Mouse (Mus musculus): Measurements from ENCODE around the gene Olfr122. TPM values are rescaled to one million over a fixed set of nuclear protein-coding genes. Genes with fewer than 3 reads are reported as not detected.

The Olfr122 gene
- polyA plus RNA-seq (2015; fragmentation: Nextera tagmentation; extraction: Ambion mirVana) = not detected in 2 replicates

DNA sequence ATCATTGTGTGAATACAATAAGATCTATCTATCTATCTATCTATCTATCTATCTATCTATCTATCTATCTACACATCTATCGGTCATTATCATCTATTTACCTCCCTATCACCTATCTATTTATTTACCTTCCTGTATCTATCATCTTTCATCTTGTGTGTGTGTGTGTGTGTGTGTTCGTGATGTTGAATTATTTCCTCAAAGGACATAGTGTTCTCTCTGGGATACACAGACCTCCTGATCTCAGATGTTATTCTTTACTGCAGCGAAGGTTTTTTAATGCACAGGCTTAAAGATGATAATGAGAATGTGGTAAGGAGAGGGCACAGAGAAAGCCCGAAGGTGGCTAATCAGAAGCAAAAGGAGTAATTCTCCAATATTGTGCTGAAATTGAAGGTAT is at the start of gene Olfr122:
Gene Olfr122 (plus strand): TSS at position 301 of the 400 bp plus-strand sequence.
- no peak for ATAC-seq
- no peak within 1 kb of the TSS for H3K27ac ChIP-seq (ENCODE audit: low read length)
- TF ChIP-seq EP300 (IDR thresholded peaks at IDR 0.05) (no peak), CTCF (IDR thresholded peaks at IDR 0.05) (no peak)
- no peak within 1 kb of the TSS for H3K9ac ChIP-seq (replicated peaks; ENCODE audit: low read depth)
- no peak within 1 kb of the TSS for H3K4me2 ChIP-seq (replicated peaks; ENCODE audit: low read depth, low read length)
- no peaks in the 10 kb centered on the region for H3K27me3 ChIP-seq (replicated peaks; ENCODE audit: insufficient read depth, low read length)
- H3K4me1 ChIP-seq (ENCODE audit: insufficient read depth, low read depth, low read length) = no peaks in the 10 kb centered on the region
- no peaks in the 10 kb centered on the region for H3K36me3 ChIP-seq (ENCODE audit: insufficient read depth, low read length)
- no peak for DNase-seq (ENCODE audit: low spot score)
- no peak within 1 kb of the TSS for H3K4me3 ChIP-seq (ENCODE audit: low read depth, low read length)
- H3K9me3 ChIP-seq (ENCODE audit: low read length) = no peaks in the 10 kb centered on the region
- WGBS = 74% methylated on average over 4 of the region's 4 CpGs

DNA sequence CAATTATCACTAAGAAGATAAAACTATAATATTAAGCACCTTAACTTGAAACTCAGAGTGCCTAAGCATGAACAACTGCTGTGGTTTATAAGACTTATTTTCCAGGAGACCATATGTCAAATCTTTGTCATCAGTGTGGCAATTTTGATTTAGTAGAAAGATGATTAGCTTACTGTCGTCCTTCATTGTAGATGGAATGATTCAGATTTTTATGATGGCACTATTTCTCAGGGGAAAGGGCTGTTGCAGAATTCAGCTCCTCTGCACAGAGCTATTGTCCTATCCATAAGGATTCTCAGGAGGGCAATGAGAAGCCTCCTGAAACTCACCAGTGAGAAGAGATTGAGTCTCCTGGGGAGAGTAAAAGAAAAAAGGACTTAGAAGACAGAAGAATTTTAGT is 46.9 kb upstream of the Olfr122 start, which contains the start of gene Olfr120:
Gene Olfr120 (plus strand): TSS at position 301 of the 400 bp plus-strand sequence.
- H3K4me3 ChIP-seq (ENCODE audit: low read depth, low read length) = no peak within 1 kb of the TSS
- no peak within 1 kb of the TSS for H3K9ac ChIP-seq (replicated peaks; ENCODE audit: low read depth)
- no peaks in the 10 kb centered on the region for H3K9me3 ChIP-seq (ENCODE audit: low read length)
- no peak within 1 kb of the TSS for H3K4me2 ChIP-seq (replicated peaks; ENCODE audit: low read depth, low read length)
- no peak for TF ChIP-seq CTCF (IDR thresholded peaks at IDR 0.05)
- TF ChIP-seq EP300 (IDR thresholded peaks at IDR 0.05) = no peak
- H3K36me3 ChIP-seq (ENCODE audit: insufficient read depth, low read length) = no peaks in the 10 kb centered on the region
- H3K4me1 ChIP-seq (ENCODE audit: insufficient read depth, low read depth, low read length) = no peaks in the 10 kb centered on the region
- no peaks in the 10 kb centered on the region for H3K27me3 ChIP-seq (replicated peaks; ENCODE audit: insufficient read depth, low read length)
- WGBS = 73% methylated on average over 1 of the region's 1 CpGs
- no peak within 1 kb of the TSS for H3K27ac ChIP-seq (ENCODE audit: low read length)
- ATAC-seq = no peak
- DNase-seq (ENCODE audit: low spot score) = no peak

DNA sequence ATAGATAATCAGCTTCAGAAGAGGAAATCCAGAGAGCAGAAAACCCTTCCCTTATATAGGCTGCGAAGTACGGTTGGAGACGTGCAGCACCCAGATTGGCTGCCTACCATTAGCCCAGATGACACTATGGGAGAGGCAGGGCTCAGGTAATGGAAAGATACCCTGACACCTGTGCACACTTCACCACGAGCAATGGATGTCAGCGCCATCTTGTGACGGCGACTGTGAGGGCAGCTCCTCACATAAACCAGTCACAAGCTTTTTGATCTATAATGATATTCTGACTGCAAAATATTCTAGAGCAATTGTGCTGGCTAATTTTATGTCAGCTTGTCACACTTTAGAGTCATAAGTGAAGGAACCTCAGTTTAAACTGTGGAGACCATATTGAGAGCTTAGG is 30.3 kb upstream of the Olfr122 start:
- Histone ChIP-seq H3K27me3 (replicated peaks; ENCODE audit: insufficient read depth, low read length) (no peaks in the 10 kb centered on the region), H3K27ac (ENCODE audit: low read length) (no peak overlapping the region), H3K4me2 (replicated peaks; ENCODE audit: low read depth, low read length) (no peak overlapping the region), H3K9ac (replicated peaks; ENCODE audit: low read depth) (no peak overlapping the region), H3K4me3 (ENCODE audit: low read depth, low read length) (no peak overlapping the region), H3K9me3 (ENCODE audit: low read length) (no peaks in the 10 kb centered on the region), H3K4me1 (ENCODE audit: insufficient read depth, low read depth, low read length) (no peaks in the 10 kb centered on the region), H3K36me3 (ENCODE audit: insufficient read depth, low read length) (no peaks in the 10 kb centered on the region)
- ATAC-seq (no peak), DNase-seq (ENCODE audit: low spot score) (no peak)
- 49% methylated on average over 7 of the region's 7 CpGs for WGBS
- no peak for TF ChIP-seq EP300 (IDR thresholded peaks at IDR 0.05)
- TF ChIP-seq CTCF (IDR thresholded peaks at IDR 0.05) = no peak

DNA sequence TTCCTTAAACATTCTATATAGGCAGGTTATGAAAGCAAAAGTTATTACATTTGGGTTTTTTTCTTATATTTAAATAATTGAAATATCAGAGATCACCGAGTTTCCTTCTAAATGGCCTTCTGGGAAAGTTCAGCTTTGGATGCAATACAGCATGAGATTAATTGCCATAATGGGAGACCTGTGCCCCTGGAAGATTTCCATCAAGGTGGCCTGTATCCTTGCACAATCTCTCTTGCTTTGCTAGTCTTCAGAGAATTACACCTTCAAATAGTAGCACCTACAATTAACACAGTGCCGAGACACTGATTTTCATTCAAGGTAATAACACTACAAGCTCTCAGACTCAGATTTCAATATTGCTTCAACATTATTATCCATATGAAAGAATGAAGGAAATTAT is 24.8 kb downstream of the Olfr122 start, which contains the start of gene Olfr123:
Gene Olfr123 (plus strand): TSS at position 301 of the 400 bp plus-strand sequence.
- H3K9ac ChIP-seq (replicated peaks; ENCODE audit: low read depth) = no peak within 1 kb of the TSS
- DNase-seq (ENCODE audit: low spot score) (no peak), ATAC-seq (no peak)
- WGBS = 88% methylated on average over 2 of the region's 2 CpGs
- no peaks in the 10 kb centered on the region for H3K9me3 ChIP-seq (ENCODE audit: low read length)
- no peaks in the 10 kb centered on the region for H3K4me1 ChIP-seq (ENCODE audit: insufficient read depth, low read depth, low read length)
- H3K4me3 ChIP-seq (ENCODE audit: low read depth, low read length) = no peak within 1 kb of the TSS
- H3K27ac ChIP-seq (ENCODE audit: low read length) = no peak within 1 kb of the TSS
- no peak within 1 kb of the TSS for H3K4me2 ChIP-seq (replicated peaks; ENCODE audit: low read depth, low read length)
- H3K36me3 ChIP-seq (ENCODE audit: insufficient read depth, low read length) = no peaks in the 10 kb centered on the region
- no peak for TF ChIP-seq CTCF (IDR thresholded peaks at IDR 0.05)
- no peak for TF ChIP-seq EP300 (IDR thresholded peaks at IDR 0.05)
- H3K27me3 ChIP-seq (replicated peaks; ENCODE audit: insufficient read depth, low read length) = no peaks in the 10 kb centered on the region

DNA sequence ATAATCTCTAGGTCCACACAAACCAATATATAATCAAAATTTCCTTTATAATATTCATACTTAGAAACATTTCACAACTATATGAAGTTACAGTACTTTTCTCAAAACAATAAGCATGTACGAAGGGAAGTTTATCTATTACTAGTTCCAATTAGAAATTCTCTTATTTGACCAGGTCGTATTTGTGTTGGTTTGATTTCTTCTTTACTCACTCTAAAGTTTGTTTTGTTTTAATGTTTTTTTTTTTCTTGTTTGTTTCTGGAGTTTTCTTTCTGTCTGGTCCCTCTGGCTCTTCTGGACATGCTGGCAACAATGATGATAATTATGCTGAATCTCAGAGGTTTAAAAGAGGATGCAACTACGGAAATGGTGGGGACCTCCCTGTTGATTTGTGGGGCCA is 31.2 kb downstream of the Olfr122 start, which contains the start of gene Olfr124:
Gene Olfr124 (plus strand): TSS at position 301 of the 400 bp plus-strand sequence.
- H3K4me3 ChIP-seq (ENCODE audit: low read depth, low read length) = no peak within 1 kb of the TSS
- 80% methylated on average over 3 of the region's 3 CpGs for WGBS

More for the DNA sequence above, 31.2 kb downstream of the Olfr122 start, which contains the start of gene Olfr124:
- no peaks in the 10 kb centered on the region for H3K27me3 ChIP-seq (replicated peaks; ENCODE audit: insufficient read depth, low read length)
- H3K9me3 ChIP-seq (ENCODE audit: low read length) = no peaks in the 10 kb centered on the region
- no peak for TF ChIP-seq CTCF (IDR thresholded peaks at IDR 0.05)
- no peak for TF ChIP-seq EP300 (IDR thresholded peaks at IDR 0.05)
- no peak within 1 kb of the TSS for H3K27ac ChIP-seq (ENCODE audit: low read length)
- no peak within 1 kb of the TSS for H3K9ac ChIP-seq (replicated peaks; ENCODE audit: low read depth)
- ATAC-seq (no peak), DNase-seq (ENCODE audit: low spot score) (no peak)
- H3K4me2 ChIP-seq (replicated peaks; ENCODE audit: low read depth, low read length) = no peak within 1 kb of the TSS
- H3K4me1 ChIP-seq (ENCODE audit: insufficient read depth, low read depth, low read length) = no peaks in the 10 kb centered on the region
- H3K36me3 ChIP-seq (ENCODE audit: insufficient read depth, low read length) = no peaks in the 10 kb centered on the region

Other genes with a start within 250 kb of the Olfr122 start
- gene Olfr112, start 199.2 kb upstream of the Olfr122 start, polyA plus RNA-seq (2015; fragmentation: Nextera tagmentation; extraction: Ambion mirVana) = not detected in 2 replicates
- gene Olfr113, start 190.9 kb upstream of the Olfr122 start, polyA plus RNA-seq (2015; fragmentation: Nextera tagmentation; extraction: Ambion mirVana) = not detected in 2 replicates
- not detected in 2 replicates for gene Olfr114, start 175.9 kb upstream of the Olfr122 start, polyA plus RNA-seq (2015; fragmentation: Nextera tagmentation; extraction: Ambion mirVana)
- gene Olfr115, start 141.5 kb upstream of the Olfr122 start, polyA plus RNA-seq (2015; fragmentation: Nextera tagmentation; extraction: Ambion mirVana) = not detected in 2 replicates
- gene Olfr116, start 141.4 kb upstream of the Olfr122 start, polyA plus RNA-seq (2015; fragmentation: Nextera tagmentation; extraction: Ambion mirVana) = not detected in 2 replicates
- gene Olfr117, start 104.8 kb upstream of the Olfr122 start, polyA plus RNA-seq (2015; fragmentation: Nextera tagmentation; extraction: Ambion mirVana) = not detected in 2 replicates
- gene Olfr118, start 101.6 kb upstream of the Olfr122 start, polyA plus RNA-seq (2015; fragmentation: Nextera tagmentation; extraction: Ambion mirVana) = not detected in 2 replicates
- not detected in 2 replicates for gene Olfr119, start 72.0 kb upstream of the Olfr122 start, polyA plus RNA-seq (2015; fragmentation: Nextera tagmentation; extraction: Ambion mirVana)
- not detected in 2 replicates for gene Olfr120, start 46.8 kb upstream of the Olfr122 start, polyA plus RNA-seq (2015; fragmentation: Nextera tagmentation; extraction: Ambion mirVana)
- gene Olfr121, start 19.8 kb upstream of the Olfr122 start, polyA plus RNA-seq (2015; fragmentation: Nextera tagmentation; extraction: Ambion mirVana) = not detected in 2 replicates
- not detected in 2 replicates for gene Olfr123, start 24.9 kb downstream of the Olfr122 start, polyA plus RNA-seq (2015; fragmentation: Nextera tagmentation; extraction: Ambion mirVana)
- not detected in 2 replicates for gene Olfr124, start 31.3 kb downstream of the Olfr122 start, polyA plus RNA-seq (2015; fragmentation: Nextera tagmentation; extraction: Ambion mirVana)
- gene Olfr125, start 64.3 kb downstream of the Olfr122 start, polyA plus RNA-seq (2015; fragmentation: Nextera tagmentation; extraction: Ambion mirVana) = not detected in 2 replicates
- not detected in 2 replicates for gene Olfr126, start 78.9 kb downstream of the Olfr122 start, polyA plus RNA-seq (2015; fragmentation: Nextera tagmentation; extraction: Ambion mirVana)
- not detected in 2 replicates for gene Olfr127, start 131.8 kb downstream of the Olfr122 start, polyA plus RNA-seq (2015; fragmentation: Nextera tagmentation; extraction: Ambion mirVana)
- not detected in 2 replicates for gene Olfr128, start 151.9 kb downstream of the Olfr122 start, polyA plus RNA-seq (2015; fragmentation: Nextera tagmentation; extraction: Ambion mirVana)
- not detected in 2 replicates for gene Olfr761, start 184.5 kb downstream of the Olfr122 start, polyA plus RNA-seq (2015; fragmentation: Nextera tagmentation; extraction: Ambion mirVana)